Mouse (Mus musculus) adrenal gland (tissue): ENCODE results near the gene Glyctk.

ENCODE experiments used
- intact Hi-C: fragments of 180-260 bp; cut with DNase I; formaldehyde crosslinking; loops from one replicate; pipeline ENCODE4 v1.15.1; 2025

Glyctk gene

DNA sequence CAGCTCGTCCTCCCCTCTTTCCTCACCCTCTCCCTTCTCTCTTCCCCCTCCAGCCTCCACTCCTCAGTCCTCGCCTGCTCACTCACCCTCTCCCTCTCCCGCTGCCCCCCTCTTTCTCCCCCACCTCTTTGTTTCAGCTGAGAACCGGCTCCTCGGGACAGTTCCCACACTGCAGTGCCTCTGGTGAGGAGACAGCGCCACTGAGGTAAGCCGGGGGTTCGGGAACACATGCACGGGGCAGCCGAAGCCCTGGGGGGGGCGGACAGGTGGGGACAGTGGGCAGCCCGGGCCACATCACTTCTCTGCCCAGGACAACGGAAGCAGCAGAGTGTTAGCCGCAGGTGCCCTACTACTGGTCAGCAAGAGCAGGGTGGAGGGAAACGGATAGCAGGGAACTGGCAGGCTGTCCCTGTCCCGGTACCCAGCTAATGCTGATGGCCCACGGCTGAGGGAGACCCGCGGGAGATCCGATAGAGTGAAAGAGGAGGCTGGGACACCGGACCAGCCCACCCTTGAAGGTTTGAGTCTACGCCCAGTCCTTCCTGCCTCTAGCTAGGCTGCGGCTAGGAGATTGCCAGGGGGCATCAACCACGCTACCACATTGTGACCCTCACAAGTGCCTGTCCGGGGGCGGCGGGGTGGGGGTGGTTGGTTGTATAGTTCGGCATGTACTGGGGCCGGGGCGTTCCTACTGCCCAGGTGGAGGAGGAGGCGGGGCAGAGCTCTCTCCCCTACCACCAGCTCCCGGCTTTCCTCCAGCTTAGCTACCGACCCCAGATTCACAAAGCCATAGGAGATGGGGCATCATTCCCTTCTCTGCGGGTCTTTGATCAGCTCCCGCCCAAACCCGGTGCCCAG is 9.2 kb downstream of the Glyctk start:
- intact Hi-C loops, result no loop called here

DNA sequence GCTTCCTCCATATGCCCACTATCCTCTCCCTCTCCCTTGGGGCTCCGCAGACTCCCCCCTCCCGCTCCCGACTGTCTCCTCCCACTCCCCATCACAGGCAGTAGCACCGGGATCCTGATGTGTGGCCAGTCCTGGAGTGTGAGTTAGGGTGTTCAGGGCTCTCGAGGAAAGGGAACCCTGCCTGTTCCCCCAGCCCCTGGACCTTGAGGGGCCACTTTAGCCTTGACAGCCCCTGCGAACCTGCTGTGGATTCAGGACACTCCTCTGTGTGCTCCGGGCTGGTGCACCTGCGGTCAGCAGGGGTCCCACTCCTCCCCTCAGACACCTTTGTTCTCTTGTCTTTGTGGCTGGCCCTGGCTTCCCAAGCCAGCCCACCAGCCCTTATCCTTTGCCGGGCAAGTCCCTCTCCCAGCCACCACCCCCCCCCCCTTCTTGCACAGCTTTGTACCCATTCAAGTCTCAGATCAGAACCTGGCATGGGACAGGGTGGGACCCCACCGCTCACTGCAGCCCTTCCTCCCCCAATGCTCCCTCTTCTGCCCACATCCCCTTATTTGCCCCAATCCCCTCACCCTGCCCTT is 10.0 kb downstream of the Glyctk start:
- intact Hi-C loops, result no loop called here

DNA sequence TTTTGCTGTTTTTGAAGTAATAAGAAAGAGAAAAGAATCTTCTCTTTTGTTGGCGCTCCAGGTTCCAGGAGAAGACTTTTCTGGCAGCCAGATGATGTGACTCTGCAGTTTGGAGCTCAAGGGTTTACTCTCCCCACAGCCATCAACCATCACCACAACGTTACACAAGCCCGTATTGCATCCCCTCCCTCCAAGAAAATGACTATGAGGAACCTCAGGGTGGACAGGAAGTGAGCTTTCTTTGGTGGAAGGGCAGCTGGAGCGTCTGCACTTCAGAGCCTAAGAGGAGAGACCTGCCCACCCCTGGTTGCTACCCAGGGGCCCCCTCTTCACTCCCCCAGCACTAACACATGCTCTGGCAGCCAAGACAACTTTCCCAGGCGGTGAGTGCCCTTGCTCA is 10.7 kb downstream of the Glyctk start:
- intact Hi-C loops, result no loop called here

DNA sequence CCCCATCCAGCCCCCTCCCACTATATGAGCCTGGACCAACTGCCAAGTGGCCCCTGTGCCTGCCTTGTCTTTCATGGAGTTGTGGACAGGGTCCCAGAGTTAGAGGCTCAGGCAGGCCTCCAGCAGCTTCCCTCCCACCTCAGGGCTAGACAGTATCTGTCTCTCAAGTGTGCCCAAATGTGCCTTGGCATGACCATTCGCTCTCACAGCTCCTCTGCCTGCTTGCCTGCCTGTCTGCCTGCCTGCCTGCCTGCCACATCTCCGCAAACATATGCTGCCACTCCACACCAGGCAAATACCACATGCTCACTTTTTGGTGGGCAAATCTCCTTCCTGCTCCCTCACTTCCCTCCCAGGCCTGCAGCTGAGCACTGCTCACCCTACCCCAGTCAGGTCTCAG is 12.4 kb downstream of the Glyctk start:
- intact Hi-C loops, result no loop called here

DNA sequence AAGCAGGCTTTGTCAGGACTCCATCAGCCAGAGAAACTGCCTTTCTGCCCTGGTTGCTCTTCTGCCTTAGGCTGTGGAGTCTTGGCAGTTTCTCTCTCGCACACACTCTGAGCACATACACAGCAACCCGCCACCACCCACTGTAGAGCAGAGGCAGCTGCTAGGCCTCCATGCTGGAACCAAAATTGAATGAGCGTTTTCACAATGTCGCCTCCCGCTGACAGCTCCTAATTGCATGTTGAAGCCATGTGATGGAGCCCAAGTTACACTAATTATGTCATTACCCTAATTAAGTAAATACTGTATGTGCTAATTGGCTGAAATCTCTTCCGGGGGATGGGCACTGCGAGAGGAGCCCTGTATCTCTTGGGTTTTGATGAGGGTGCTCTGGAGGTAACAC is 13.8 kb downstream of the Glyctk start:
- intact Hi-C loops, result no loop called here

DNA sequence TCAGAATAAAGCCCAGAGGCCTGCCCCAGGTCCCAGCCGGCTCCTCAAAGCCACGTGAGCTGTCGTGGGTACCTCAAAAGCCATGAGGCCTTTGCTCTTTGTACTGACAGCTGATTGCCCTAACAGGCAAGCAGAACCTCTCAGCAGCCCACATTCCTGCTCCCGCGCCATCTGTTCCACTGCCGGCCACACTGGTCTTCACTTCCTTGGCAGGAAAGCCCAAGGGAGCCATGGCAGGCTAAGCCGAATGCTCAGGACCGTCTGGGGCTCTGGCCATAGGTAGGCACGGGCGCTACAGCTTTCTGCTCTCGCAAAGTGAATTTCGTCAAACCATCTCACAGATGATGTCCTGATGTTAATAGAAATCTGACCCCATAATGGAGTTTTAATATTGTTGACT is 16.0 kb downstream of the Glyctk start:
- intact Hi-C loops, result no loop called here

DNA sequence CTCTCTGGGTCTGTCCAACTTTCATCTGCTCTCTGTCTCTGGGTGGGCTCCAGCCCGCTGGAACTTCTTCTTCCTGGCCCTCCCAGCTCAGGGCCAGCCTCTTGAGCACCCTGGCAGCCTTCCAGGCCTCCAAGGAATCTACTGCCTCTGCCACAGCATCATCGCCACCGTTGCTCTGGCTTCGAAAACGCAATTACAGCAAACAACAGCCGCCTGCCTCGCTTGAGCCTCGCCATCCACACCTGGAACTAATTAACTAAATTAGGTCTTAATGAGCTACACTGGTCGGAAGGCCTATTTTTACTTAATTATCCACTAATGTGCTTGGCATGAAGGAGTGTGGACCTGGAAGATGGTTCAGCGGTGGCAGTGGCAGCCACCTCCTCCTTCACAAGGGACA is 18.2 kb downstream of the Glyctk start:
- intact Hi-C loops, result no loop called here

DNA sequence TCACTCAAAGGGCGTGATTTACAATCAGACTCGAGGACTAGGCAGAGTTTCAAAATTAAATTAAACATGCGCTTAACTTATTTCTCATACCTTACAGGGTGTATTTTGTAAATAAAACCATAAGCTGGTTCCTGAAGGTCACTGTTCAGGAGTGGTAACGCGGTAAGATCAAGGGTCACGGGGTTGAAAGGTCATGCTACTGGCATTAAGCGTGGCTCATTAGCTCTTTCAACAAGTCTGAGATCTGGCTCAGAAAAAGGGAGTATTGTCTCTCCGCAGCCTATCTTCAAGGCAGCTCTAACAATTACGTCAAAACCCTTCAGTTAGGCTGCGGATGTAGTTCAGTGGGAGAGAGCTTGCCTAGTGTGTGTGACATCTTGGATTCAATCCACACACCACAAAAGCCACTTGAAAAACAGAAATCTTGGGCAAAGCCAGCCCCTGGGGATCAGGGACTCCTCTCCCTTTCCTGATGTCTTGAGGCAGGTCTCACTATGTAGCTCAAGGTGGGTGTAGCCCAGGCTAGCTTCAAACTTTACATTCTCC is 20.2 kb downstream of the Glyctk start:
- intact Hi-C loops, result no loop called here

DNA sequence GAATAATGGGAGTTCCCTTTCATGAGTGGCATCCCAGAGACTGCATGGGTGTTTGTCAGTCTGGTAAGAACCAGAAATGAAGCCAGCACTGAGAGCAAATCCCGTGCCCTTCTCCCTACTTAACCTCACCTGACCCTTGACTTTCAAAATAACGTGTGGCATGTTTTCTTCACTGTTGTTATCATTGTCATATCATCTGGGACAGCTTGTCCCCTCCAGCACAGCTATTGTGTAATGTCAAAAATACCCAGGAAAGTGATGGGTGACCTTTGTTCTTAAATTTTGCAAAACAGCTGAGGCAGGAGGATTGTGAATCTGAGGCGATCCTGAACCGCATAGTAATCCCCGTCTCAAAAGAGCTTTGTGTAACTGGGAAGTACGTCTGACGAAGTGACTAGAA is 27.7 kb downstream of the Glyctk start:
- intact Hi-C loops, result no loop called here

DNA sequence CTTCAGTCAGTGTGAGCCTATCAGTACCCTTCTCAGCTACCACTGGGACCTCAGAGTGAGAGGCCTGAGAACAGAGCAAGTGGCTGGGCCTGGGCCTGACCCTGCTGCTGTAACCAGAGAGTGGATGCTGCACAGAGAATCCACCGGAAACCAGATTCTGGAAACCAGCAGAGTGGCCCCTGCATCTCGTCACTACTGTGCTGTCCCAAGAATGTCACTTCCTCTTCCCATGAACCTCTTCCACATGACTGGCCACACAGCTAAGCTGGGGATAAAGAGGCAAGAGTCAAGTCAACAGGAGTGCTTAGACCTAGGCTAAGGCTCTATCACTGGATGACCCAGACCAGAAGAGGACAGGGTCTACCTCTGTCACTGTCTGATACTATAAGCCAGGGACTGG is 28.9 kb downstream of the Glyctk start:
- intact Hi-C loops, result no loop called here

DNA sequence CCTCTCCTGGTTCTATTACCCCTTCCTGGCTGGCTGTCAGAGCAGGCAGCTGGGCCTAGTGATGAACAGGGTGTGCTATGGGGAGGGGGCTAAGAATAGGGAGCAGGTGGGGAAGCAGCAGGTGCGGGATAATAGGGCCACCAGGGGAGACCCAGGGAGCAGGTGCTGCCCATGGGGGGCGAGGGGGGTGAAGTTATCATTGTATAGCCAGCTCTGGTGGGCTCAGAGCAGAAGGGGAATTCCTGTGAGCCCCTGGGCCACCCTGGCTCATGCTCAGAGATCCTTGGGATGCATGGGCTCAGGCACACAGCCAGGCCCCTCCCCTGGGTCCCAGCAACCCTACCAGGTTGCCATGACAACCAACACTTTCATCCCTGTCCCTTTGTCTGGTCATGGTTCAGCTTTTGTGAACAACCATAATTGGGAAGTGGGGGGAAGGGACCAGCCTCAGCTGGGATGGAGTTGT is 31.1 kb downstream of the Glyctk start:
- intact Hi-C loops, result no loop called here

DNA sequence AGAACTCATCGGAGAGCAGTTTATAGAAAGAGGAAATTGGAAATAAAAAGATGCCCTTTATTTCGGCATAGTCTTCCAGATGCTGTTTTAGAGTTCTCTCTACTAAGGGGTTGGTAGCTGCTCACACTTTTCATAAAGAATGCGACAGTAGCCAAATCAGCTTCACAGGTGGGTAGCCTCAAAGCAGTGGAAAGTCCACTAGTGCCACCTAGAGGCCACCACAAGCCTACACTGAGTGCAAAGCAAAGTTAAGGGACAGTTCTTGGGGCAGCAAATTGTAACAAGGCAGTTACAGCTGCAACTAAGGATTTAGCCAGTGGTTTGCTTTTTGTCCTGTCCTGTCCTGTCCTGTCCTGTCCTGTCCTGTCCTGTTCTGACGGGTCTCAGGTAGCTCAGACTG is 34.3 kb downstream of the Glyctk start:
- intact Hi-C loops, result no loop called here

DNA sequence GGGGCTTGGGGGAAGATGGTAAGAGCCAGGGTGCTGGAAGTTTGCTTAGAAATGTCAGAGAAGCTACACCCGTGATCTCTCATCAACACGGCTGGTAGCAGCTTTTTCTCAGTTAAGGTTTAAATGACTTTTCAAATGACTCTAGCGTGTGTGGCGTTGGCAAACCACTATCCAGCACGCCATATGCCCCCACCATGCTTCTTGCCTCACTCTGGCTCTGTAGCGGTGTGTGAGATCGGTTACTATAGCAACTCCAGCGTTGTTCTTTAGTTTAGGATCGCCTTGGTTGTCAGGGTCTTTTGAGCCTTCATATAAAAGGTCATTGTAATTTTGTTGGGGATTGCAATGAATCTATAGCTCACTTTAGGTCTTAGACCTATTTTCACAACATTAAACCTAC is 38.9 kb downstream of the Glyctk start:
- intact Hi-C loops, result no loop called here

DNA sequence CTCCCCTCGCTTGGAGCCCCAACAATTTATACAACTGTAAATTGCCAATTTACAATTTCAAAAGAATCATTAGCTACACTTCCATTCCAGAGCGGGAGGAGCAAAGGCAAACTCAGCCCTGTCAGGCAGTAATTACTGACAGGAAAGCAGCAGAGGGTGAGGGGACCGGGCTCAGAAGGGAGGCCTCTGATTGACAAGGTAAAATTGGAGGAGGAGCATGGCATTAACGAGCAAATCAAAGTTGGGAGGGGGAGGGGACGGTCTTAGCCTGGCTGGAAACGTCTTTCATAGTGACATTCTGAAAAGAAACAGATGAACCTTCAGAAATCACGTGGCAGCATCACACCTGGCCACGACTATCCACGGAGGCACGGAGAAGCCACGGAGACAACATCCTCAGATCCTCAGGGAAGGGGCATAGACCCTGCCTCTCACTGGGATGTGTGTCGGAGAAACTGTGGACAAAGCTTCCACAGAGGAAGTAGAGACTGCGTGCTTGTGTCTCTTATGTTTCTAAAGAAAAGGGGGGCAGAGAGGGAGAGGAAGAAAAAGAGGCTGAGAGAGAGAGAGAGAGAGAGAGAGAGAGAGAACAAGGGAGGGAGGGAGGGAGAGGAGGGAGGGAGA is 42.0 kb downstream of the Glyctk start:
- intact Hi-C loops, result no loop called here

DNA sequence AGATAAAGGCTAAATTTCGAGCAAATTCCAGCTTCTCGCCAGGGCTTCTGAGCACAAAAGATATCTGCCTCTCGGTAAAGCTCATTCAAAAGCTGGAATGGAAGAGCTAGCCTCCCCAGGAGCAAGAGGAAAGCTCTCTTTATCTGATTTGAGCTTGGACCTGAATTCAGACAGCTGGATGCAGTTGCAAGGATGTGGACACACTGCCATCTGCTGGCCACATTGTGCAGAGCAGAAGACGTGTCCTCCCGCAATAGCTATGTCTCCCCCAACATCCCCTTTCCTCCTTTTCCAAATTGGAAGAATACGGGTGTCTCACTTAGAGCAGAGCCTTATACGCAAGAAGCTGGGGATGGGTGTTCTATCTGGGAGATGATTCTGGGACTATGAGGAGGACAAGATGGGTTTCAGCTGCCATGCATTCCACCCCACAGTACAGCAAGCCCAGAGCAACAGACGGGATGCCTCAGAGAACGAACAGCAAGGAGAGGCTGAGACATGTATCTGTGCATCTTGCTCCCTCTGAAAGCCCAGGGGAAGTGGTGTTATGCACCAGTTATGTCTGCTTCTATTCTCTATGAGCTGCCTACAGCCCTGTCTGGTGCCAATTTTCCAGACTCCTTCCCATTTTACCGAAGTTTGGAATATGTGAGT is 45.0 kb downstream of the Glyctk start:
- intact Hi-C loops, result loop anchor here (2.0 kb wide), 1 partner anchor 32 kb away; no protein-coding TSS in a partner anchor

DNA sequence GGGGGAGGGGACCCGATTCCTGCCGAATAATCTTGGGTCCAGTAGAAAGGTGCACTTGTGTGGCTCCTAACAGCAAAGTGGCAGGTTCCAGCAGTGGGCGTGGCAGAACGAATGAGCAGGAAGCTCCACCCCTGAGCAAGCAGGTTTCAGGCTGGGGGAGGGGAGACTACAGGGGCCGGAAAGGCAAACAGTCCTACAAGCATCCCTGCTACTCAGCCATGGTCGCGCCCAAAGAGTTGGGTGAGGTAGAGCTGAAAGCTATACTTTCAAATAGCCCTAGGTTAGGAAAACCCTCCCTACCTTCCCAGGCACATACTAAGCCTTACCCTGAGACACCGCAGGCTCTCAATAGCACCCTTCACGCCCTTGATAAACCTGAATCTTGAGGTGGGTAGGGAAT is 51.7 kb downstream of the Glyctk start:
- intact Hi-C loops, result no loop called here

DNA sequence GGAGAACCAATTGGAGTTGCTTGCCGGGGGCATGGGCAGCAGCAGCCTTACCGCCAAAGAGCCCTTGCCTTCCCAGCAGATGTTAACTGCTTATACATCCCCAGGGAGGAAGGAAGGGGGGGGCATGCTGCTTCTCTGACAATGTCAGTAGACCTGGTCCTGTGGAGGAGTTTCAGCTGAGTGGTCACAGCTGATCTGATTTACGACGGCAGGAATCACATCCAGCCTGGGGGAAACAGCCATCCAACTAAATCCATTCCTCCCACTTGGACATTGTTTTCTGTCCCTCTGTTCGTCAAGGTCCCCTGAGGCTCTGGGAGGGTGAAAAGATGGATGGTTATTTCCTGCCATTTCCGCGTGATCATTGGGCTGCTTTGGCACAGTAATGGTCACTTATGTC is 53.5 kb downstream of the Glyctk start:
- intact Hi-C loops, result no loop called here
